Mouse (Mus musculus): ENCODE measurements around the gene Atg16l2.

- no peak for TF ChIP-seq CTCF (IDR thresholded peaks at IDR 0.05; ENCODE audit: extremely low read depth, insufficient read length, insufficient replicate concordance, low read depth, low read length)
- no peak for TF ChIP-seq POLR2A (IDR thresholded peaks at IDR 0.05; ENCODE audit: low read depth, low read length)
These were observed 72.7 kb downstream of the Atg16l2 start for GRCm38 (mm10) chr7:101229336-101229735.
